Mouse (Mus musculus): ENCODE data around the gene Olfr1361. TPM values are rescaled to one million over a fixed set of nuclear protein-coding genes. Genes with fewer than 3 reads are reported as not detected.

The Olfr1361 gene
- polyA plus RNA-seq (2015; fragmentation: Nextera tagmentation; extraction: Ambion mirVana), result not detected in 2 replicates

DNA sequence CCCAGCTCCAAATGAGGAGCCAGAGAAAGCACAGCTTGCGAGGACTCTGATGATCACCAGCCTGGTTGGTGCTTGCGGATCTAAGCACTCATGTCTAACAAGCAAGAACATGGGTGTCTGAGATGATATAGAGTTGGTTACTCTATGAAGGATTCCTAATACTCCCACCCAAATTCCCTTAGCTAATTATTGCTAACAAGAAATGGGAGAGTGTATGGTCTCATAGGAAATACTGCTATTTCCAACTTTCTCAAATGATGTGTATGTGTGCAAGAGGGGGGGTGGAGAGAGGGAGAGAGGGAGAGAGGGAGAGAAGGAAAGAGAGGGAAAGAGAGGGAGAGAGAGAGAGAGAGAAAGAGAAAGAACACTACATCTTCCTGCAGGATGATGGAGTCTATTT is at the start of gene Olfr1361:
Gene Olfr1361 (minus strand): TSS at position 101 of the 400 bp plus-strand sequence.
- WGBS, result 55% methylated on average over 2 of the region's 2 CpGs
- Histone ChIP-seq H3K4me2 (ENCODE audit: low read depth, low read length) (no peak within 1 kb of the TSS), H3K4me1 (ENCODE audit: control insufficient read depth, insufficient read depth, low read length) (no peaks in the 10 kb centered on the region), H3K4me3 (replicated peaks; ENCODE audit: low read length) (no peak within 1 kb of the TSS), H3K9me3 (replicated peaks; ENCODE audit: control insufficient read depth, low read length) (no peaks in the 10 kb centered on the region), H3K27me3 (ENCODE audit: control insufficient read depth, insufficient read depth, low read length) (no peaks in the 10 kb centered on the region), H3K9ac (ENCODE audit: low read length) (no peak within 1 kb of the TSS), H3K27ac (ENCODE audit: low read length) (no peak within 1 kb of the TSS), H3K36me3 (ENCODE audit: control insufficient read depth, insufficient read depth, low read length) (no peaks in the 10 kb centered on the region)
- no peak for ATAC-seq (ENCODE audit: insufficient read depth, low FRiP score)

DNA sequence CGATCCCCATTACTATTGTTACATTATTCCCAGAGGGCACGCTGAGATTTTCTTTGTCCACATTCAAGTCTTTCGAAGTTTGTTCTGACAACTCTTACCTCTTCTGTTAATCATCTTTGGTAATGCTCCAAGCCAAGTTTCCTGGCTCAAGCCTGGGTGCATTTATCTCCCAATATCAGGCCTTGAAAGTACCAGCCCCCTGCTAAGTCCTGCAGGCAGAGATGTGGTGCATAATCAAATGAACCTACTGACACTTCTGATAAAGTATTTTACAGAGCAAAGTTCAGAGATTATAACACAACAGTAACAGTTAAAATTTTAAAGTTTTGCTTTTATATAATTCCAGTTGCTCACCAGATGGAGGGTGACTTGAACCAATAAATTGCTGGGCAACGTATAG is 48.5 kb upstream of the Olfr1361 start:
- H3K9ac ChIP-seq (ENCODE audit: low read length), result peak overlapping the region; percentile 23; the same call in 1 of the 2 replicates
- WGBS, result 26% methylated on average over 4 of the region's 4 CpGs
- H3K4me2 ChIP-seq (ENCODE audit: low read depth, low read length), result peak overlapping the region; percentile 63

DNA sequence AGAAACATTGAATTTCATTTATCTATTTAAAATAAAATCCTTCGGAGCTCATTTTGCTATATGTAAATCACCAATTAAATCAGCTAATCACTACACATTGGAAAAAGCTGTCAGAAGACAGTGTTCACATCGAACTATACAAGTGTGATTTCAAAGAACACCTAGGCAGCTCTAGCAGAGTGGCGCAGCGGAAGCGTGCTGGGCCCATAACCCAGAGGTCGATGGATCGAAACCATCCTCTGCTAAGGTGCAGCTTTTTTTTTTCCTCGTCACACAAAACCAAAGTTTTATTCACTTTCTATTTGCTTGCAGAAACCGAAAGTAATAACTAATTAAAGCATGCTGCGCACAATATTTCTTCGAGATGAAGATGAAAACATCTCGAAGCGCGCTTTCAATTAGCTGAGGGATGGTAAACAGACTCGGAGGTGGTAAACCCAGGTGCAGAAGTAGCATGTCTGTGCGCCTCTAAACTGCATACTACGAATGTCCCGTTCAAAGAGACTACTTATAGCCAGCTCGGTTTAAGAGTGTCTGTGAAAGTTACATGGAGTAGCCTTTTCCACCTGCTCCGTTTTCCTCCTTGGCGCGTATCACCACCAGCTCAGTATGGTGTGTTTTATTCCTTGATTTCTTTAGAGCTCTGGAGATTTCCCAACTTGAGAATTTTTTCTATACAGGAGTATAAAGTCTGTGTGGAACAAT is 47.8 kb upstream of the Olfr1361 start:
- Histone ChIP-seq H3K4me3 (replicated peaks; ENCODE audit: low read length) (peak overlapping the region; percentile 60), H3K4me2 (ENCODE audit: low read depth, low read length) (peak overlapping the region; percentile 63), H3K27ac (ENCODE audit: low read length) (no peak overlapping the region), H3K9ac (ENCODE audit: low read length) (peak overlapping the region; percentile 62), H3K4me1 (ENCODE audit: control insufficient read depth, insufficient read depth, low read length) (peaks cover 9% of the 10 kb centered on the region), H3K27me3 (ENCODE audit: control insufficient read depth, insufficient read depth, low read length) (no peaks in the 10 kb centered on the region), H3K9me3 (replicated peaks; ENCODE audit: control insufficient read depth, low read length) (no peaks in the 10 kb centered on the region), H3K36me3 (ENCODE audit: control insufficient read depth, insufficient read depth, low read length) (no peaks in the 10 kb centered on the region)
- peak; percentile 79 for ATAC-seq (ENCODE audit: insufficient read depth, low FRiP score)
- 2% methylated on average over 22 of the region's 22 CpGs for WGBS

More for the DNA sequence above, 48.5 kb upstream of the Olfr1361 start:
- H3K27me3 ChIP-seq (ENCODE audit: control insufficient read depth, insufficient read depth, low read length), result no peaks in the 10 kb centered on the region
- peaks cover 10% of the 10 kb centered on the region for H3K4me1 ChIP-seq (ENCODE audit: control insufficient read depth, insufficient read depth, low read length)
- H3K4me3 ChIP-seq (replicated peaks; ENCODE audit: low read length), result peak overlapping the region; percentile 60; the same call in 1 of the 2 replicates
- H3K27ac ChIP-seq (ENCODE audit: low read length), result no peak overlapping the region
- H3K36me3 ChIP-seq (ENCODE audit: control insufficient read depth, insufficient read depth, low read length), result no peaks in the 10 kb centered on the region
- no peaks in the 10 kb centered on the region for H3K9me3 ChIP-seq (replicated peaks; ENCODE audit: control insufficient read depth, low read length)
- ATAC-seq (ENCODE audit: insufficient read depth, low FRiP score), result no peak

DNA sequence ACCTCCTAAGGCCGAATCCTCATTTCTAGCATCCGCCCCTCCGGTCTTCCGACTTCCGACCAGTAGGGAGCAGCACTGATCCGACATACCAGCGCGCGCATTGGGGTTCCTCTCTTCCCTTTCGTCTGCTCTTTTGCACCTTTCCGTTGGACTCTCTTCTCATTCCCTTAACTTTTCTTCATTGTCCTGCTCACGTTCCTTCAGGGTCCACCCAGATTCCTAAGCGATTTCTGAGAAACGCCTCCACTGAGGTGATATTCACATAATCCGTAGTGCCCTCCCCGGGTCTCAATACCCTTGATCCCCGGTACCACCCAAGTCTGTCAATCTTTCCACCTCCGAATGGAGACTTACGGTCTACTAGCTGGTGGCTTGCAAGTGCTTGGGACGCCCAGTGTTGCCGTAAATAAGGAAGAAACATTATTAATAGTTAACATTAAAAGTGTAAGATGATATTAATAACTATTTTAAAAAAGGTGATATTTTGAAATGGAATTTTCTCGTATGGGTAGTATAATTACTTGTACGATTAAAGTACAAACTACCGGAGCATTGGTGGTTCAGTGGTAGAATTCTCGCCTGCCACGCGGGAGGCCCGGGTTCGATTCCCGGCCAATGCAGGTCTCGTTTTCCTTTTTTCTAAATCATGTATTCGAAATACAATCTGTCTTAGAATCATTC is 47.0 kb upstream of the Olfr1361 start:
- under 1% methylated on average over 32 of the region's 32 CpGs for WGBS
- Histone ChIP-seq H3K4me1 (ENCODE audit: control insufficient read depth, insufficient read depth, low read length) (peaks cover 4% of the 10 kb centered on the region), H3K9ac (ENCODE audit: low read length) (peak overlapping the region; percentile 71), H3K4me3 (replicated peaks; ENCODE audit: low read length) (peak overlapping the region; percentile 74), H3K36me3 (ENCODE audit: control insufficient read depth, insufficient read depth, low read length) (no peaks in the 10 kb centered on the region), H3K9me3 (replicated peaks; ENCODE audit: control insufficient read depth, low read length) (no peaks in the 10 kb centered on the region), H3K27me3 (ENCODE audit: control insufficient read depth, insufficient read depth, low read length) (no peaks in the 10 kb centered on the region), H3K27ac (ENCODE audit: low read length) (peak overlapping the region; percentile 78), H3K4me2 (ENCODE audit: low read depth, low read length) (peak overlapping the region; percentile 63)
- ATAC-seq (ENCODE audit: insufficient read depth, low FRiP score), result peak; percentile 81

DNA sequence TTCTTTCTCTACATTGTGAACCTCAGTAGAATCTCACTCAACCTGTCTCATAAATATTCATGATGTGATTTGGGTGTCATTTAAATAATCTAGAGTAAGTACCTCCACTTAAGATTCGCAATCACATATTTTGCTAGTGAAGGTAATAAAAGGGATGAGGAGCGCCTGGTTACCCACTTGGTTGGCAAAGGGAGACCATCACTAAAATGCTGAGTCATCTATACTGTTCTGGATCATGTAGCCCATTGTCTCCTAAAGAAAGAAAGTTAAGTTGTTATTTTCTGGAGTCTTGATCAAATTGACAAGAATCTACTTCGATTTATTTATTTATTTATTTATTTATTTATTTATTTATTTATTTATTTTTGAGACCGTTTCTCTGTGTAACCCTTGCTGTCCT is 43.5 kb upstream of the Olfr1361 start:
- no peak overlapping the region for H3K4me2 ChIP-seq (ENCODE audit: low read depth, low read length)
- H3K9me3 ChIP-seq (replicated peaks; ENCODE audit: control insufficient read depth, low read length), result no peaks in the 10 kb centered on the region
- no peak overlapping the region for H3K27ac ChIP-seq (ENCODE audit: low read length)
- no peaks in the 10 kb centered on the region for H3K27me3 ChIP-seq (ENCODE audit: control insufficient read depth, insufficient read depth, low read length)
- H3K36me3 ChIP-seq (ENCODE audit: control insufficient read depth, insufficient read depth, low read length), result no peaks in the 10 kb centered on the region
- ATAC-seq (ENCODE audit: insufficient read depth, low FRiP score), result no peak
- H3K9ac ChIP-seq (ENCODE audit: low read length), result no peak overlapping the region
- H3K4me1 ChIP-seq (ENCODE audit: control insufficient read depth, insufficient read depth, low read length), result no peaks in the 10 kb centered on the region
- H3K4me3 ChIP-seq (replicated peaks; ENCODE audit: low read length), result no peak overlapping the region
- WGBS, result 75% methylated on average over 4 of the region's 4 CpGs

DNA sequence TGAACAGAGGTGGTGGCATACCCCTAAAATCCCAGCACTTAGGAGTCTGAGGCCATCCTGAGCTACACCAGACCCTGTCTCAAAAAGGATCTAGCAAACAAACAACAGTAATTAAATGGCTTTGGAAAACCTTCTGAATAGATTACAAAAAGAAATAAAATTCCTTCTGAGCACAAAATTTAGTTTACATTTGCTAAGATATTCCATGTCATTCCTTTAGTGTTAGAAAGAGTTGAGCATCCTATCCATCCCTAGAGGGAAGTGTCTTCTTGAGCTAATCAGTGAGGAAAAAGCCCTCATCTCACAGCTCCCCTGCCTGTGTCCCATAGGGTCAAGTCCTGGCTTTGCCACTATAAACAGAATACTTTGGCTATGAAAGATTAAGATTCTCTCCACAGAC is 34.6 kb upstream of the Olfr1361 start, which contains the start of gene Olfr1359:
Gene Olfr1359 (plus strand): TSS at position 301 of the 400 bp plus-strand sequence.
- Histone ChIP-seq H3K4me1 (ENCODE audit: control insufficient read depth, insufficient read depth, low read length) (no peaks in the 10 kb centered on the region), H3K9ac (ENCODE audit: low read length) (no peak within 1 kb of the TSS), H3K9me3 (replicated peaks; ENCODE audit: control insufficient read depth, low read length) (no peaks in the 10 kb centered on the region), H3K27ac (ENCODE audit: low read length) (no peak within 1 kb of the TSS), H3K4me2 (ENCODE audit: low read depth, low read length) (no peak within 1 kb of the TSS), H3K36me3 (ENCODE audit: control insufficient read depth, insufficient read depth, low read length) (no peaks in the 10 kb centered on the region), H3K27me3 (ENCODE audit: control insufficient read depth, insufficient read depth, low read length) (no peaks in the 10 kb centered on the region), H3K4me3 (replicated peaks; ENCODE audit: low read length) (no peak within 1 kb of the TSS)
- ATAC-seq (ENCODE audit: insufficient read depth, low FRiP score), result no peak

DNA sequence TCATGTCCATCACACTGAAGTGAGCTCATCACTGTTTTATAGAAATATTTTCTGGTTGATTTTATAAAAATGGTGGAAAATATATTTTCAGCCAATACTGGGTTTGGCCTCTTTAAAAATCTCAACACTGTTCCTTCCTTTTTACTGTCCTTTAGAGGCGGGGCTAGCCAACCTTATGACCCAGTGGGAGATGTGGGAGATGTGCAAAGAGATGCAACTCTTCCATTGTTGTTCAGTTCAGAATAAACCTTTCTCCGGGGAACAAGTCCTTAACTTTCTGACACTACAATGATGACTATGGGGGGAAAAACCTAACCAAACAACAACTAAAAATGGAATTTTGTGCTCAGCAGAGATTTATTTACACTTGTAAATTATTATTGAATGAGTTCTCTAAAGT is 14.1 kb upstream of the Olfr1361 start, which contains the start of gene Olfr1360:
Gene Olfr1360 (minus strand): TSS at position 101 of the 400 bp plus-strand sequence.
- no peak within 1 kb of the TSS for H3K4me3 ChIP-seq (replicated peaks; ENCODE audit: low read length)
- H3K36me3 ChIP-seq (ENCODE audit: control insufficient read depth, insufficient read depth, low read length), result no peaks in the 10 kb centered on the region
- ATAC-seq (ENCODE audit: insufficient read depth, low FRiP score), result no peak
- H3K27me3 ChIP-seq (ENCODE audit: control insufficient read depth, insufficient read depth, low read length), result no peaks in the 10 kb centered on the region
- 84% methylated on average over 2 of the region's 2 CpGs for WGBS
- no peaks in the 10 kb centered on the region for H3K9me3 ChIP-seq (replicated peaks; ENCODE audit: control insufficient read depth, low read length)
- H3K4me1 ChIP-seq (ENCODE audit: control insufficient read depth, insufficient read depth, low read length), result no peaks in the 10 kb centered on the region
- H3K4me2 ChIP-seq (ENCODE audit: low read depth, low read length), result no peak within 1 kb of the TSS
- H3K27ac ChIP-seq (ENCODE audit: low read length), result no peak within 1 kb of the TSS
- H3K9ac ChIP-seq (ENCODE audit: low read length), result no peak within 1 kb of the TSS

DNA sequence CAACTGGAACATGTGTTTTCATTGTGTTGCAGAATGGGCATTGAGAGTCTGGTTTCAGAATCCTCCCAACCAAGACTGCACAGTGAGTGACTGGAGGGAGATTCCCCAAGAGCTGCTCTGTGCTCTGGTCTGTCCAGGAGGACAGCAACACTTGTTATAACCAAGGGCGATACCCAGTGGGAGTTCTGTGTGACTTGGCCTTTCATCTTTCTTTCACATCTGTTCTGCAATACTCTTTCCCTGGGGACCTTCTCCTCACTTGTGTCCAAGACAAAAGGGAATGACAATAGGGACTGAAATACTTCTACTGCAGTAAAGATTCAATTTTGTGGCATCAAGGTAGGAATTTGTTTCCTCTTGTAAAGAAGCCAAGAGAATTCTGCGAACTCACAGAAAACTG is 20.8 kb downstream of the Olfr1361 start, which contains the start of gene Olfr11:
Gene Olfr11 (minus strand): TSS at position 101 of the 400 bp plus-strand sequence.
- H3K27me3 ChIP-seq (ENCODE audit: control insufficient read depth, insufficient read depth, low read length), result no peaks in the 10 kb centered on the region
- H3K4me1 ChIP-seq (ENCODE audit: control insufficient read depth, insufficient read depth, low read length), result no peaks in the 10 kb centered on the region
- ATAC-seq (ENCODE audit: insufficient read depth, low FRiP score), result no peak
- no peak within 1 kb of the TSS for H3K9ac ChIP-seq (ENCODE audit: low read length)
- no peak within 1 kb of the TSS for H3K27ac ChIP-seq (ENCODE audit: low read length)
- H3K4me2 ChIP-seq (ENCODE audit: low read depth, low read length), result no peak within 1 kb of the TSS
- no peak within 1 kb of the TSS for H3K4me3 ChIP-seq (replicated peaks; ENCODE audit: low read length)
- 82% methylated on average over 2 of the region's 2 CpGs for WGBS
- no peaks in the 10 kb centered on the region for H3K9me3 ChIP-seq (replicated peaks; ENCODE audit: control insufficient read depth, low read length)
- no peaks in the 10 kb centered on the region for H3K36me3 ChIP-seq (ENCODE audit: control insufficient read depth, insufficient read depth, low read length)

DNA sequence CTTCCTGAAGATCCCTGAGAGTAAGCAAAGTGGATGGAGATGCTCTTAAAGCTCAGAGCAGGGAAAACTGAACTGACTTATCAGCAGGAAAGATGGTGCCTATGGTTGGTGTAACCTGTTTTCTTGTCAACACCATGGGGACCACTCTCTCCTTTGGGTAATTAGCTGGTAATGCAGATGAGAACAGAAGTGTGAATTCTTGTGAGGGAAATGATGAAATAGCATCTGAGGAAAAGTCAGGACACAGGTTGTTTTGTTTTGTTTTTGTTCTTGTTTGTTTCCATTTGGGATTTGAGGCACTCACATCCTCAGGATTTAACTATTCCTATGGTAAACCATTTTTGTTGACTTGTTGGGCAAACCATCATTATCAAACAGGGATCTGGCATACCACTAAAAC is 49.3 kb downstream of the Olfr1361 start, which contains the start of gene Olfr1362:
Gene Olfr1362 (minus strand): TSS at position 101 of the 400 bp plus-strand sequence.
- H3K9ac ChIP-seq (ENCODE audit: low read length), result no peak within 1 kb of the TSS
- no peak within 1 kb of the TSS for H3K4me3 ChIP-seq (replicated peaks; ENCODE audit: low read length)
- H3K9me3 ChIP-seq (replicated peaks; ENCODE audit: control insufficient read depth, low read length), result no peaks in the 10 kb centered on the region
- ATAC-seq (ENCODE audit: insufficient read depth, low FRiP score), result no peak
- H3K4me2 ChIP-seq (ENCODE audit: low read depth, low read length), result no peak within 1 kb of the TSS
- H3K27me3 ChIP-seq (ENCODE audit: control insufficient read depth, insufficient read depth, low read length), result no peaks in the 10 kb centered on the region
- no peaks in the 10 kb centered on the region for H3K36me3 ChIP-seq (ENCODE audit: control insufficient read depth, insufficient read depth, low read length)
- no peaks in the 10 kb centered on the region for H3K4me1 ChIP-seq (ENCODE audit: control insufficient read depth, insufficient read depth, low read length)
- H3K27ac ChIP-seq (ENCODE audit: low read length), result no peak within 1 kb of the TSS
